Mouse (Mus musculus): ENCODE measurements around the gene Spata46.

DNA sequence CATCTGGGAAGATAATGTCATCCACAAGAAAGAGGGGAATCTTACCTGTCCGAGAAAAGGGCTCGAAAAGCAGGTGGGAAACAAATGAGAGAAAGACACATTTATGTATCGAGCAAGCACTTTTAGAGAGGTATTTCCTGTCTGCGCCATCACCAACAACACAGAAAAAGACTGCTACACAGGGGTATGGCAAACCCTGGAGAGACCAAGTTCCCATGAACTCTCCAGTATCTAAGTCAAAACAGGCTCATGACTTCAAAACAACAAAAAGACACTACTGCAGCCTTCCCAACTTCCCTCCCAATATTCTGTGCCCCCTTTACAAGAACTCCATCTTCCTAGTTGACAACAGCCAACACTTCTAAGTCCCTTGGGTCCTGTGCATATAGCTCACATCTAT lies 2.4 kb upstream of the Spata46 start, which contains the start of gene Gm7694:
- TF ChIP-seq CTCF (IDR thresholded peaks at IDR 0.05; ENCODE audit: low read depth, low read length) = no peak
- no peak for TF ChIP-seq EP300 (IDR thresholded peaks at IDR 0.05; ENCODE audit: insufficient read depth, low read depth, low read length)
